Mouse (Mus musculus) brown adipose tissue, adult 24 weeks (tissue): ENCODE measurements around the gene Gm17359. TPM values are rescaled to one million over a fixed set of nuclear protein-coding genes. Genes with fewer than 3 reads are reported as not detected.
"Not testable (repeated sequence)": the region's sequence is repeated elsewhere in the genome, so short reads cannot be mapped to it uniquely, and the experiment has no call there.

ENCODE experiments used
- H3K27ac ChIP-seq: fragments of 200-500 bp; replicated peaks from 2 replicates; pipeline ENCODE4 v1.5.1; 2012; ENCODE audit warnings: low read depth, mild to moderate bottlenecking, low read length
- H3K4me1 ChIP-seq: fragments of 200-500 bp; 2 replicates; pipeline ENCODE4 v1.6.1; 2012; ENCODE audit warnings: low read length, mixed read lengths; ENCODE audit not compliant: control insufficient read depth, insufficient read depth, insufficient read length
- H3K4me3 ChIP-seq: fragments of 200-500 bp; 2 replicates; pipeline ENCODE4 v1.5.1; 2012; ENCODE audit warnings: low read depth, mild to moderate bottlenecking, low read length, moderate library complexity; ENCODE audit not compliant: insufficient read depth
- polyA plus RNA-seq: library from polyadenylated mRNA; stranded (reverse); fragments of >200 nt; gene quantifications from 2 replicates; pipeline ENCODE4 v1.2.4, GENCODE M21; 2012; ENCODE audit not compliant: missing spikeins, insufficient read depth, insufficient read length

Gm17359 gene
- polyA plus RNA-seq, 1 experiment: not detected

DNA sequence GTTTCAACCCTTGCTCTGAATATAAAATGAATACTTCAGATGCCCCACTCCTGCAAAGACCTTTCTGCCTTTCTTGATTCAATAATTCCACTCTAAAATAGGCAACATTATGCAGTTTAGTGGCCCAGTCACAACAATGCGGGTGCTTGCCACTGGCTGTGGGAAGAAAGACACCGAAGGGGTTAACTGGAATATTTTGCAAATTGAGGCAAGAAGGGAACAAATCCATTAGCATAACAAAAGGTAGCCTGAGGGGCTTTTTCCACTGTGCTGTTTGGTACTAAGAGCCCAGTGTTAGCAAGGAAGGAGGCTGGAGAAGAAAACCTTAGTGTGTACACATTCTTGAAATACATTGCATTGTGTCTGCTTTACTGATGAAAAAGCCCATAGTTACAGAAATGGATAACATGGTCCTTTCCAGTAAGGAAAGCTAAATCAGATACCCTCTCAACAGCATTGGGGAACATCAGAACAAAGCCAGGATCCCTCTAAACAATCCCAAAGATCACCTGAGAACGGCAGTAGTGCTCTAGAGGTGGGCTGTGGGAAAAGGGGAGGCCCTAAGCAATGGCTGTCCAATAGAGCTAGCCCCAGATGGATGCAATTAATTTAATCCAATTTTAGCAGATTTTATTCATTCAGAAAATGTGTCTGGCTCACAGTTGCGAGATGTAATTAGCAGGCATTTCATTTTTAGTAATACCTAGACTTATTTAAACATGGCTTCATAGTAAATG, 80.7 kb downstream of the Gm17359 start:
- Histone ChIP-seq H3K4me3 (no peak overlapping the region), H3K4me1 (no peaks in the 10 kb centered on the region), H3K27ac (no peak overlapping the region)

DNA sequence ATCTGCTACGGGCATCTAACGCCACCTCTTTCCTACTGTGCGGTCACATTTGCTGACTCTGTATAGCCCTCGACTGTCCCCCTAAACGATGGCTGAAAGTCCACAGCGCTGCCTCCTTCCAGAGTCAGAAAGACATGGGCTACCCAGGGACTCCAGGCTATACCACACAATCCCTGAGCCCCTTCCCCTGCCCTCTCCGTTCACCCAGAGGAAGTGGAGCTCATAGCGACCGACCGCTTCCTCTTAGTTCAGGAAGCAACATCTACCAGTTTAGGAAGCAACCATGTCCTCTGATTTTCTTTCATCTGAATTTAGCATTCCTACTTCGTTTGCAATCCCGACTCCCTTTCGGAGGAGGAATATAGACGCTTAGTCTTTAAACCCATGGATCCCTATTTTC, 82.5 kb downstream of the Gm17359 start:
- Histone ChIP-seq H3K4me1 (no peaks in the 10 kb centered on the region), H3K4me3 (no peak overlapping the region), H3K27ac (no peak overlapping the region)

DNA sequence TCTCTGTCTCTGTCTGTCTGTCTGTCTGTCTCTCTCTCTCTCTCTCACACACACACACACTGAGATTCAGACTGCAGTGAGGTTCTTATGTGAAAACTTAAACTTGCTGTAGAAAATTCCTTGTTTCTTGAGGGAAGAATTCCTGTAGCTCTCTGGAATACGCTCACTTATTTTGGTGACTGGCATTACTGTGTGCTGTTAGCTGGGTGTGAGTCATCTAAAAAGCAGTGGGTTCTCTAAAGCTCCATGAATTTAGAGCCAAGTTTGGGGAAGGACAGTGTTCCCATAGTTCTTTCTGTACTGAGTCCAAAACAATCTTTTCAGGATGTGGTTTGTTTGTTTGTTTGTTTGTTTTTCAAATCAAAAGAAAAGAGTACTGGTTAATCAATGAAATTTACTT, 89.0 kb downstream of the Gm17359 start:
- Histone ChIP-seq H3K27ac (no peak overlapping the region), H3K4me1 (no peaks in the 10 kb centered on the region), H3K4me3 (no peak overlapping the region)

DNA sequence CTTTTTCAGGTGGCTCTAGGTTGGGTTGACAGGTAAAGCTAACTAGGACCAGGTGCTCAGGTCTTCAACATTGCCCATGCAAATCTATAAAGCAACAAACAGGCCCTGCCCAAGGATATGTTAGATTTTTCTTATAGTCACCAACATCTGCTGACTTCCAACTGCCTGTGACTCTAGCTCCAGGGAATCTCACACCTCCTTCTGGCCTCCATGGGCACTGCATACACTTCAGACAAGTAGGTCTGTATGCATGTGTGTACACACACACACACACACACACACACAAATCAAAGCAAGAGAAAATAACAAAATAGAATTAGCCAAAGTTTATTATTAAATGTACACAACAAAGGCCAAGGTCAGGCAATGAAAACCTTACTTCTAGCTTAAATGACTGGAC, 97.1 kb downstream of the Gm17359 start:
- no peak overlapping the region for H3K4me3 ChIP-seq
- no peak overlapping the region for H3K27ac ChIP-seq
- H3K4me1 ChIP-seq: no peaks in the 10 kb centered on the region

DNA sequence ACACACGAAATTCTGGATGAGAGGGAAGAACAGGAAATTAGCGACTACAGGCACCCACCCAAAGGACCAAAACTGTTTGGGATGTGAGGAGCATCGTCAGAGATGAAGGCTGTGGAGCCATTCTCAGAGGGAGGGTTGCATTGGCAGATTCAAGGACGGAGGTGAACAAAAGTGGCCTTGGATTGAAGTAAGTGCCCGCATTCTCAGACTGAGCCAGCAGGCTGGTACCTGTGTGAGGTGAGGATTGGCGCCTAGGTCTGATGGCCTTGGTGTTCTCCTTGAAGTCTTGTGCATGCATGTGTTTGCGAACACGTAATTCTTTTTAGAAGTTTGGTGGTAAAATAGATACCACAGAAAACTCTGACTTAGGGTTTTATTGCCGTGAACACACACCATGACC, 98.0 kb downstream of the Gm17359 start:
- H3K4me1 ChIP-seq: no peaks in the 10 kb centered on the region

DNA sequence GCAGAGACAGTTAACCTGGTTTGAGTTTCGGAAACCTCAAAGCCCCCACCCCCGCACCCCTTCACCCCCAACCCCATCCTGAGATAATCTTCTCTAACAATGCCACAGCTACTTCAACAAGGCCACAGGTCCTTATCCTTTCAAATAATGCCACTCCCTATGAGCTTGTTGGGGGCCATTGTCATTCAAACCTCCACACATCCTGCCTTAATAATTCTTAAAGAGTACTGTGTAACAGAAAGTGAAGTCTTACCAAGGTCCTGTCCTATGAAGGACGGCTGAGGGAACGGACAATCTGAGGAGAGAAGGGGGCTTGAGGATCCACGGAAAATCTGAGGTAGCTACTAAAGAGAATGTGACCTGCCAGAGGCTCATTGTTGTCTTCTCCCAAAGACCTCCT, 98.5 kb downstream of the Gm17359 start:
- H3K27ac ChIP-seq: no peak overlapping the region
- no peak overlapping the region for H3K4me3 ChIP-seq
- no peaks in the 10 kb centered on the region for H3K4me1 ChIP-seq

More for the DNA sequence above, 98.0 kb downstream of the Gm17359 start:
- H3K4me3 ChIP-seq: no peak overlapping the region
- no peak overlapping the region for H3K27ac ChIP-seq

DNA sequence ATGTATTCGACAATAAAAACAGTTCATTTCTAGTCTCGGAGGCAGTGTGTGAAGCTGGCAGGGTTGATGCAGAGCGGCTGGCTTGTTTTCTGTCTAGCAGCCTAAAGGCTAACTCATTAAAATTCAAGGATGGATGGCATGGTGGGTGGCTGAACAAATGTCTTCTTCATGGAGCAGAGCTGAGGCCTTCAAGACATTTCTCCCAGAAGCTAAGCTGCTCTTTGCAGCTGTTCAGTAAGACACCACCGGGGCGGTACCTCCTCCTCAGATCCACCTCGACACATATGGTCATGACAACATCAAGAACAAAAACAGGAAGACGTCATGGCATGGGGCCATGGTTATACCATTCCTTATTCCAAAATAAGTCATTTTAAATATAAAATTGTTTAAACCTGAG, 99.7 kb downstream of the Gm17359 start:
- no peak overlapping the region for H3K4me3 ChIP-seq
- no peaks in the 10 kb centered on the region for H3K4me1 ChIP-seq
- no peak overlapping the region for H3K27ac ChIP-seq

DNA sequence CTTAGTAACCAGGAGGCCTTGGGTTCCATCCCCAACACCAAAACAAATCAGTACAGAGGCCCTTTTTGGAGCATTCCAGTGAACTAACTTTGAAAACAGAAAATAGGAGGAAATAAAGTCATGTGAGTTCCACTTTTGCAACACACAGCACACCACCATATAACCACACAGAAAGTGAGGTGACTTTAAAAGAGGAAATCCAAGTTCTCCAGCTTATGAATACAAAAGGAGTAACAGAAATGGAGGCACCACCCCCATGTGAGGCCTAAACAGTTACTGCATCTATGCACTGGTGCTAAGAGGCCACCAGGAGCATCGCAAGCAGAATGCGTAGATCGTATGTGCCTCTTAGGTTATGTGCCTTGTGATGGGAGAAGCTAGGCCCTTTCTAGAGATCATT, 101.8 kb downstream of the Gm17359 start:
- H3K4me1 ChIP-seq: no peaks in the 10 kb centered on the region
- no peak overlapping the region for H3K27ac ChIP-seq
- no peak overlapping the region for H3K4me3 ChIP-seq

DNA sequence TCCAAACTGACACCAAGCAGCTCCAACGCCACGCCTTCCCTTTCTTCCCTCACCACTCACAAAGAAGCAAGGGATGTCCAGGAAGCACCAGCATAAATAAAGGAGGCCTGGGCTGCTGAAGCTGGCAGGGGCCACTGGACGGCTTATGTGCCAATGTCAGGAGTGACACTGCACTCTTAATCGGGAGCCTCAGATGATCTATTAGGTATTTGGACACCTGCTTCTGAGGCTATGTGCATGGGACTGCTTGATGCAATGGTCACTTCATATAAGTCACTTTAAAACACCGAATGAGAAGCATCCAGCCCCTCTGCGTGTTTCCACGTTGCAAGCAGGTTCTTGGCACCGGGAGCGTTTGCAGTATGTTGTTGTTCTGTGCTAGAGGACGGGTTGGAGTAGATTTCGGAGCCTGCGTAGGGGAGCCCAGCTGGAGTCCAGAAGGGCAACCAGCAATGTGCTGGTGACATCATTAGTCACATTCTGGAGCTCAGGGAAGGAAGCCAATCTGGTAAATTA, 104.6 kb downstream of the Gm17359 start:
- Histone ChIP-seq H3K27ac (no peak overlapping the region), H3K4me3 (no peak overlapping the region), H3K4me1 (no peaks in the 10 kb centered on the region)

DNA sequence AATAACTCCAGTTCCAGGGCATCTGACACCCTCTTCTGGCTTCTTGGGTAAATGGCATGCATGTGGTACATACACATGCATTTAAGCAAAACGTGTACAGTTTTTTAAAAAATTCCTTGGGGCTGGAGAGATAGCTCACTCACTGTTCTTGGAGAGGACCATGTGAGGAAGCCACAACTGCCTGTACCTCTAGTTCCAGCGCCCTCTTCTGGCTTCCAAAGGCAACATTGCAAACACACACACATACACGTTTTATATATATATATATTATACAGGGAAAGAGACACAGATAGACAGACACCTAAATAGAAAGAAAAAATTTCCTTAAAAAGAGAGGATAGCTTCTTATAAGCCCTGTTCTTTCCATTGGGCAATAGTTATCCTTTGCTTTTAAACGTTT, 107.4 kb downstream of the Gm17359 start:
- no peak overlapping the region for H3K27ac ChIP-seq
- no peak overlapping the region for H3K4me3 ChIP-seq

DNA sequence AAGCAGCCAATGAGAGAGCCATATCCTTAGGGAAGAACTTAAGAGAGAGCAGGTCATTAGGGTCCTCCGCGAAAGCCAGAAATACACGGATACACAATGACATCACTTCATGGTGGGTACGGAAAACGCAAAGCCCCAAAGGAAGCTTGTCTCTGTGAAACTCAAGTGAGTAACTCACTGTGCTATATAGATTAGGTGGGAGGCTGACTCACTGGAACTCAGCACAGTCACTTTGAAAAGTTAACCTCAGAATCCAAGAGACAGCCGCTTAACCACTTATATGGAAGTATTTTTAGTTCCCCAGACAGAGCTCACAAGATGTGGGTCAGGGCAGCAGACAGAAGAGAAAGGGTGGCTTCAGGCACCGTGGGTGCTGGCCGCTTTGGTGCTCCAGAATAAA, 108.6 kb downstream of the Gm17359 start:
- Histone ChIP-seq H3K4me1 (no peaks in the 10 kb centered on the region), H3K4me3 (no peak overlapping the region), H3K27ac (no peak overlapping the region)

More for the DNA sequence above, 107.4 kb downstream of the Gm17359 start:
- H3K4me1 ChIP-seq: no peaks in the 10 kb centered on the region

DNA sequence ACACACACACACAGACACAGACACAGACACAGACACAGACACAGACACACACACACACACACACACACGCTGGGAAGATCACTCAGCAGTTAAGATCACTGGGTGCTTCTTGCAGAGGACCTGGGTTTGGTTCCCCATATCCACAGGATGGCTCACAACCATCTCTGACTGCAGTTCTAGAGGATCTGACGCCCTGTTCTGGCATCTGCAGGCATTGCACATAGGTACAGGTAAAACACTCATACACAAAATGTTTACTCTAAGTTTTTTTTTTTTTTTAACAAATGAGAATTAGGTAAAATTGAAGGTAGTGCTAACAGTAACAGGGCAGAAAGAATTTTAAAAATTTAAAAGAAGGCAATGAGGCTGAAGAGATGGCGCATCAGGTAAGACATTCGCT, 109.7 kb downstream of the Gm17359 start:
- H3K27ac ChIP-seq: no peak overlapping the region
- H3K4me3 ChIP-seq: no peak overlapping the region
- no peaks in the 10 kb centered on the region for H3K4me1 ChIP-seq

DNA sequence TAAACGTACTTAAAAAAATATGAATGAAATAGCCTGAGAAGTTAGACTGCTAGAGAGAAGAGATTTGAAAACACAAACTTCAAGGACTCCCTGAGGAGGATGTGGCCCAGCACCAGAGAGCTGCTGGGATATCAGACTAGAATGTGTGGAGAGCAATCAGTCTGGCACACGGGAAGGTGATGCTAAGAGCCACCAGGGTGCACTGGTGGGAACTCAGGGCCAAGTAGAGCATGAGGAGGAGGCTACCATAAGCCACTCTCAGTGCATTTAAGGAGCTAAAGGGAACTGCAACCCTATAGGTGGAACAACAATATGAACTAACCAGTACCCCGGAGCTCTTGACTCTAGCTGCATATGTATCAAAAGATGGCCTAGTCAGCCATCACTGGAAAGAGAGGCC, 110.2 kb downstream of the Gm17359 start:
- not testable (repeated sequence) for H3K4me3 ChIP-seq, H3K4me1 ChIP-seq, H3K27ac ChIP-seq

DNA sequence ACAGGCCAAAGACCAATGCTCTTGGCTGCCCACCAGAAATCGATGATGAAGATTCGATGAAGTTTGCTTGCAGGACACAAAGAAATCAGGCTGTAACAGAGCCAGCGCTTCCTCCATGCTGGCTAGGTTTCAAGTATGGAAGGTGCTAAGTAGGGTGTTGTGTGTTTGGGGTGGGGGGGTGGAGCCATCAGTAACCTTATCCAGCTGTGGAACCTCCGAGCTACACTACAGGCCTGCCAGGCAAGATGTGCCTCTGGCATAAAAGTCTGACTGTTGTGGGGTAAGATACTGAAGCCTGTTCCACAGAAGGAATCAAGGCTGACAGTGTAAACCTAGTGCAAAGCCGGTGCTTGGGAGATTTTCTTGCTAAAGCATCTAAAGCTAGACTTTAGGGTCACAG, 112.0 kb downstream of the Gm17359 start:
- no peaks in the 10 kb centered on the region for H3K4me1 ChIP-seq
- H3K27ac ChIP-seq: no peak overlapping the region

DNA sequence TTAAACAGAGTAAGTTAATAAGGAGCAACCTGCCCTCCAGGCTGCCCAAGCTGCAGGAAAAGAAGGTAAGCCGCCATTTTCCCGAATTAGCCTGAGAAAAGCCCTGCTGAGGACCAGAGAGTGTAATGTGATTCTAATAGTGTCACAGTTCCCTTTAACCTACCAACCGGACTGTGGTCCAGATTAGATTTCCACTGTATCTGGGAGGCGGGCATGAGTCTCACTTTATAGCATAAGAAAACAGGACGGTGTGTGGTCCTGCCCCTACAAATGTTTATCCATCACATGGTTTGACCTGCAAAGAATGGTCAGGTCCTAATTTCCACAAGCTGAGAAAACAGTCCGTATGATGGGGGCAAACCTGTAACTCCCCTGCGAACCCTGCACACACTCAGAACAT, 112.9 kb downstream of the Gm17359 start:
- Histone ChIP-seq H3K4me1 (no peaks in the 10 kb centered on the region), H3K27ac (no peak overlapping the region), H3K4me3 (no peak overlapping the region)

More for the DNA sequence above, 112.0 kb downstream of the Gm17359 start:
- no peak overlapping the region for H3K4me3 ChIP-seq

DNA sequence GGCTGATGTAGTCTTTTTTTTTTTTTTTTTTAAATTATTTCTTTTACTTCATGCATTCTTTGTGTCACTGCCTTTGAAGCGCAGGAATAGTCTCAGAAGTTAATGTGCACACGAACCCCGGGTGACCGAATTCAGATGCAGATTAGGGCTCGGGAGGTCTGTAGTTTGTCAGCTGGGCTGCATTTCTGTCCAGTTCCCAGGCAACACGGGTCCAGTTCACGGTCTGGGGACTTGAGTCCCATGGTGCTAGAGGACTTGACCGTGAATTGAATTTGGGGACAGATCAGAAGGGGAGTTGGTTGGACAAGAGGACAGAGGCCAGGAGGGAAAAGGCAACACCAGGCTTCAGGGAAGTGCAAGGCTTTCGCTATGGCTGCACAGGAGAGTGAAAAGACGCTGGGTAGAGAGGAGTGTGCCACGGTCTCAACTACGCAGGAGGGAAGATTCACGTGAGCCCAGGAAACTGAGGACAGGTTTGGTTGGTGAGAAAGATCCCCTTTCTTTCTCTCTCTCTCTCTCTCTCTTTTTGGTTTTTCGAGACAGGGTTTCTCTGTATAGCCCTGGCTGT, 116.3 kb downstream of the Gm17359 start:
- H3K4me1 ChIP-seq: no peaks in the 10 kb centered on the region
- no peak overlapping the region for H3K4me3 ChIP-seq
- H3K27ac ChIP-seq: no peak overlapping the region
